Mouse (Mus musculus) kidney, adult 18-20 months (tissue): ENCODE data around the gene Palld.

ENCODE experiments used
- DNase-seq: peaks from one replicate; pipeline ENCODE4 v3.0.0; 2021

Palld gene

DNA sequence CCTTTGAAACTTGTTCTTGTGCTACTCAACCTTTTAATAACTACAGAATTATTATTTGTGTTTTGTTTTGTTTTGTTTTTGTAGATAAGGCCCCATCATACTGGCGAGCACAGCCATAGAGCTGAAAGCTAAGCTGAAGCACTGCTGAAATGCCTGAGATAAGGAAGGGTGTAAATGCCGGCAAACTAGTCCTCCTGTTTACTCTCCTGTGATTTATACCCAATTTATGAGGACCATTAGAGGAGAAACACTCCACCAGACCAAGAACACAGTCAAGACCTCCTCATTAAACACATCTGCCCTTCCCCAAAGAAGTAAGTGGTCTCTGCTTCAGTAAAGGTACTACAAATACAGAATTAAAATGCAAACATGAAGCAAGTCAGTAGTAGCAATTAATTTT is 219.6 kb downstream of the Palld start:
- DNase-seq = no peak

DNA sequence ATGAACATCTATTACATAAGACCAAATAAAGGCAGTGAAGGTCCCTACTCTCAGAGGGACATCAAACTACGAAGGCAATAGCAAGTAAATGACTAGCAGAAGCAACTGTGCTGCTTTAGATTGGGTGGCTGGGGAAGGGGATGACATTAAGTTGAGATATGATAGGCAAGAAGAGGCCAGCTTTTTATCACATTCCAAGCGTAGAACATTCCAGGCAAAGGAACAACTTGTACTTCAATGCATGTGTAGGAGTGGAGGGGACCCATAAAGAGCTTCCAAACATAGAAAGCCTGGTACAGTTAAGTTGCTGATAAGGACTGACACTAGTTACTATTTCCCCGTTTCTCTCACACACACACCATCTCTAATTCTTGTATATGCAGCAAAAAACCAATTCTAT is 221.3 kb downstream of the Palld start:
- no peak for DNase-seq

DNA sequence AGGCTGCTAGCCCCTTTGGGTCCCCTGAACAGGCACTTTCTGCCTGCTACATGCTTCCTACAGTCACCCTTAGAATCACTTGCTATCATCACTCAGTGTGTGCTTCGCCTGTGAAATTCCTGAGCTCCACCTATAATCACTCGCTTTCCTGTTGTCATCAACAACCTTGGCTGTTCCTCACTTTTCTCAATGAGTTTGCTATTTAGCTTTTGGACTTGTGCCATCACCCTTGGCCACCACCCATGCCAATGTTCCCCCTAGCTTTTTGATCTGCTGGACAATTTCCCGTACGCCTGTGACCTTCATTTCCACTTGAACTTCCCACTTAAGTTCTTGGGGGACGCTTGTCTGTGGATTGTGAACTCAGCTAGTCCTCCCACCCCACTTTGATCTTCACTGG is 225.3 kb downstream of the Palld start:
- no peak for DNase-seq

DNA sequence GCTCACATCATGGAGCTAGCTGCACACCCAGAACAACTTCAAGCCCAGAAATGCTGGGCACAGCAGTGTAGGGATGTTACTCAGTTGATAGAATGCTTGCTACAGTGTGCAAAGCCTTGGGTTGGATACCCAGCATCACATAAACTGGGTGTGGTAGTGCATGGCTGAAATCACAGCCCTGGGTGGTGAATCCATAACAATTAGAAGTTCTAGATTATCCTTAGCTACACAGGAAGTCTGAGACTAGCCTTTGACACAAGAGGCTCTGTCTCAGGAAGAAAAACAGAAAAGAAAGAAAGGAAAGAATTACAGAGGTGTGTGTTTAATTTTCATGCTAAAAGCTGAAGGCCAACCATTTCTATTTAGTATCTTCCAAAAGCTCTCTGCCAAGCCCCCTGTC is 231.3 kb downstream of the Palld start:
- no peak for DNase-seq

DNA sequence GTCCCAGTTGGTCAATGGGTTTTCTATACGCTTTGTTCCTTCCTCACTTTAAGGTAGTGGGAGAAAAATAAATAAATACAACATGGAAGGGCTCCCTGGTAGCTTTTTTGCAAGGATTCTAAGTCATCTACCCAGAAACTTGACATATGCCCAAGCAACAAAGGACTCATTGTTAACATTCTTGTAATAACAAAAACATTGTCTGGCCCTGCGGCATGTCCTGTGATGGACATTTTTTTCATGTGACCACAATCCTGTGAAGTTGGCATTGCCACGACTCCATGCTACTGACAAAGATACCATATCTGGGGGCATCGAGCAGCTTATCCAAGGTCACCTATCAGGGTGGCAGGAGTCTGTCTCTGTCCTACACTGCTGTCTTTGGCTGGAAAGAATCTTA is 232.1 kb downstream of the Palld start:
- no peak for DNase-seq

DNA sequence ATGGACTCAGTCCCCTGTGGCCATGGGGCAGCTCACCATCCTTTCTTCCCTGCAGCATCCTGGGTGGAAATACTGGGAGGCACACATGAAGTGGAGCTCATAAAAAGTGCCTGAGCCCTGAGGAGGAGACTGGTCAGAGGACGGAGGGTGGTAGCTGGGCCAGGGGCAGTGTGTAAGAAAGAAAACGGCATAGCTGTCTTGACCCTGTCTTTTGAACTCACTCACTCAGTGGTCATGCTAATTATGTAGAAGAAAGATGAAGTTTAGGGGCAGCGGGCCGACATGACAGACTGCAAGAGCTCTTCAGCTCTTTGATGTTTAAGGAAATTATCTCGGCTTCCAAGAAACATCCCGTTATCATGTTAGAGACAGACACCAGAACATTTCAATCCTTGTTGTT is 235.6 kb downstream of the Palld start:
- no peak for DNase-seq

DNA sequence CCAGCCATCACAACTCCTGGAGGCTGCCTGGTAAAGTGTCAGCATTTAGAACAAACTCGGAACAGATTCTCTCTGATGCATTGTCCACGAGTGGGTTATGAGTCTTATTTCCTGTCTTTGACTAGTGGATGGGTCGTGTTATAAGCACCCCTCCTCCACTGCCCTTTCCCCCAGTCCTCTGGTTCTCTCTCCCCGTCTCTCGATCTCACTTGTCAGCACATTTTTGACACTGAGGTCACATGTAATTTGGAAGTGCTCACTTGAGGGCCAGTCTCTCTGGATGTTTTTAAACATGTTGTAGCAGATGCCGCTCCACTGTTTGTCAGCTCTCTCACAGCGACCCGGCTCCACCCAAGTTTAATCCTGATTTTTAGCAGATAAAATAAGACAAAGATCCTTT is 237.5 kb downstream of the Palld start:
- no peak for DNase-seq

DNA sequence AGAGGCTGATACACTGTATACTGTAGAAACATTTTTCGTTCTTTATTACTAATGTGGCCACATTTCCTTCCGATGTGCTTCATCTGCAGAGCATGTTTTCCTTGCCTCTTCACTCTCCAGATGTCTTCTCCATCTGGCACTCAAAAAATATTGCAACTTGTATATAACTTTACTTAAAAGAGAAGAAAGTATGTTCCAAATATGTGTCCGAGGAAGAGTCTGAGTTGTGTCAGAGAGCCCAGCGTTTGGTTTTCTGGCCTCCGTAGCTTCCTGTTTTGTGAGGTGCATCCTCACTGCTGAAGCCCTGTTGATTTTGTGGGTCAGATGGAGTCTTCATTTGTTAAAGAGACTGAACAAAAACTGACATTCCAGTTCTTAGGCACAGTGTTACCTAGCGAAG is 238.3 kb downstream of the Palld start:
- DNase-seq = no peak

DNA sequence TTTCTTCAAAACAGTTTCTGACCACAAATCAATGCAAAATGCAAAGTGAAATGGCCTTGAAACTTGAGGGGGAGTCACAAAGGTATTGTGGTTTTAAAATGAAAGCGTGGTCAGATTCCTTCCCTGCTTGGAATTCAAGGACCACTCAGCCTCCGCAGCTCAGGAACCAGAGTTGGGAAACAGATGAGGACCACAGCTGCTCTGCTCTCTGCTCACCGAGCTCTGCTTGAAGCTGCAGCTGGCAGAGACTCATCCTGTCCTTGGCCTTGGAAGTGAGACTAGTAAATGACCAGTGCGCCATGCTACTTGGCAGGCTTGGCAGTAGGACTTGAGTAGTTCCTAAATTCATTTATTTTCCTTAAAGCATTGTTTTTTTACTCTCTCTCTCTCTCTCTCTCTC is 239.7 kb downstream of the Palld start:
- no peak for DNase-seq

DNA sequence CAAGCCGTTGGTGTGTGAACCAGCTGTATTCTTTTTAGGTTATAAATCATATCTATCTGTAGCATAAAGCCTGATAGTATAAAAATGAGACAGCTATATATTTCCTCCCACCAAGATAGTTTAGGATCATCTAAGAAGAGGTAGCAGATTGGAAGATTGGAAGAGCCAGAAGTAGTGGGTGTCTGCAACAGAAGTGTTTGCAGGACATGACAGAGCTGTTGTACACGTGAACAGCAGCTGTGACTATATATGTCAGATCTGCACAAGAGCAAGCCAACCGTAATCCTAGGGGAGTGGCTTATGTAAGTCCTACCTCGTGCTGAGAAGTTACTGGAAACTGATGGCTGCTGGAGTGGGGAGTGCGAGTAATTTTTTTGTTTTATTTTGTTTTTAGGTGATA is 240.9 kb downstream of the Palld start:
- no peak for DNase-seq

DNA sequence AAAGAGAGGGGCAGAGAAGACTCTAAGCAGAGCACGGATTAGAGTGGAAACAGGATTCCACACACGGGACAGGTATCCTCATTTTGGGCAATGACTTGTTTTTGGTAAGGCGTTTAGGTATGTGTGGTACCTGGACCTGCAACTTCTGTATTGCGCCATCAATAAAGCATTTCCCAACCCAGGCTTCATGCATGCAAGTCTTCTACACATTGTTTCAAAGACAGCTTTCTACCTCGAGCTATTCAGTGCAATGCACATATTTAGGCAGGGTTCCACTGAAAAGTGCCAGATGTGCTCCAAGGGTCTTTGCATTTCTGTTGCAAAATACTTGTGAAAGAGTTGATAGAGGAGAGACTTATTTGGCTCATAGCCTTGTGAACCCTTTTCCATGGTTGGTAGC is 241.5 kb downstream of the Palld start:
- no peak for DNase-seq

DNA sequence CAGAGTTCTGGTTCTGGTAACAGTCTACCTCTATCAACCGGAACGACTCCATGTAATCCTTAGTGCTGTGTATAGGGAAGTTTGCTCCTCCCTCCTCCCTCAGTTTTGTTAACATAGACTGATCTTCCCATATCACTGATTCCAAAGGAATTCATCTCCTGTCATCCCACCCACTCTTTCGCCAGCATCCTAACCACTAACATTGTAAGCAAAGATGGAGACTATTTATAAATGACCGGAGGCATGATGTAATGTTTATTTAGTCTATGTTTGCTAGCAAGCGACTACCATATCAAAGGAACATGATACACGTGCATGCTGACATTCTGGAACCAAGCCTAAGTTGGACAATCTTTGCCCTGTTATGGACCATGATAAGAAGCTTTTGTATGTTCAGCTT is 250.5 kb downstream of the Palld start:
- DNase-seq = no peak

DNA sequence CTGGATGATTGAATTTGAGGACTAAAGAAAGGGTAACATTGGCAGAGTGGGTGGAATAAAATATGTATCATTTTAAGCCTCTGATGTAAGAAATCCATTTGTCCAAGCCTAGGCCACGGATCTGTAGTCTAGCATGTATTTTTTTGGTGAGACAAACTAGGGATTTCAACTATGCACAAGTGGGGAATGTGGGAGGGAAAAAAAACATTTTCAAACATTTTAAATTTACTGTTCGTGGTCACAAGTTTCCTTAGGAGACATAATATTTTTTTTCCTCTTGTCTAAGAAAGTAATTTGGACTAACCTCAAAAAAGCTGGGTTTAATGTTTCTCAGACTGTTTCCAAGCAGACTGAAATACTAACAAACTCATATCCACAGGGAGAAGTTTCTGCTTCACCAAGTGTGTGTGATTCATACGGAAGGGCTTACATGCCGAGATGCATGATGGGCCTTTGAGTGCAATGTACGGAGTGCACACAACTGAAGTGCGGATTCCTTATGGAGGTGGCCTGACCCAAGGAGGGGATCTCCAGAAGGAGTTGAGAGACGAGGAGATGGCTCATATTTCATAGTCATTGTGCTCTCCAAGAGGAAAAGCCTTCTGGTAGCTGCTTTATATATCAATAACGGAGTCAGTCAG is 256.2 kb downstream of the Palld start:
- DNase-seq = no peak

DNA sequence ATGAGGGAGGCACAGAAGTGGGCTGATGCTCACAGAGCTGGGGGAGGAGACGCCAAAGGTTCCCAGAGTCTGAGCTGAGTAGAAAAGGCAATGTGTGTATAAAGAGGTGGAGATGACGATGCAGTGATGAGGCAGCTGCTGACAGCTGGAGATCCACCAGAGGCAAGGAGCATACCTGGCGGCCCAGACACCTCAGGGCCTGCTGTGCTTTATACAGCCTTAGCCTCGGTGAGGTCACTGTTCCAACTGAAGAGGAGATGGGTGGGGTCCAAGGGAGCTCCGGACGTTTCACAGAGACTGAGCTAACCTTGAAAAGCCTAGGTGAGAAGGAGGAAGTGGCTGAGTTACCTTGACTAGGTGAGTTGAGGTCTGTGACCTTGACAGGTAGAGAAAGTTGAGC is 256.8 kb downstream of the Palld start:
- DNase-seq = no peak

DNA sequence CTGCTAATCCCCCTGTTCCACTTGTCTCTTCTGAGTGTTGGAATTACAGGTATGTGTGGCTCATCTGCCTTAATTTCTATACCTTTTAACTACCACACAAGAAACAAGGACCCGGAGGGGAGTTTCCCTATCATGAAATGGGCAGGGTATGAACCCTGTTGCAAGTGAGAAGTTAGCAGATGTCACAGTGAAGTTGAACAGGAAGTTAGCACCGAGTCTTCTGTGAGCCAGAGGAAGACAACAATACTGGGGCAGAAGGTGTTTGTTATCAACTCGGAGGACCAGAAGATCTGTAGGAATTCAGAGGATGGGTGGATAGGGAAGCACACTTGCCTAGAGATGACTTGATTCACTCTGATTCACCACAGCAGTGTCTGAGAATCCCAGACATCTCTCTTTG is 259.3 kb downstream of the Palld start:
- no peak for DNase-seq

DNA sequence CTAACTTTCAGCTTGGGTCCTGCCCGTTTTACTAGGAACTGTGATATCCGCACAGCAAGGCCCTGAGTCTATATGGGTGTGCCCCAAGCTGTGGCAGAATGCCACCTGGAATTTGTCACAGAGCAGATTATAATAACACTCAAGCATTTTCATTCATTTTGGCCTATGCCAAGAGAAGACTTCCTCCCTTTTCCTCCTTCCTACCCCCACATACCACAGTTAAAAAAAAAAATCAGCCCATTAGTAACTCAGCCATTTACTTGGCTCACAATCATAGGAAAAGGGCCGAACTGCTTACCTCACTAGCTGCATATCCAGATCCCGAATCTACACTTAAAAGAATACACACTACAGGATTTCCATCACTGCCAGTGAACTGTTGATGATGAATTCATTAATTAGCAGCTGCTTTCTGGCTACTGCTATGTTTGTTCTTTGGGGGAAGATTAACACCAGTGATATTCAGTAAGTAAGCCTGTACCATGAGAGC is 260.1 kb downstream of the Palld start:
- no peak for DNase-seq

DNA sequence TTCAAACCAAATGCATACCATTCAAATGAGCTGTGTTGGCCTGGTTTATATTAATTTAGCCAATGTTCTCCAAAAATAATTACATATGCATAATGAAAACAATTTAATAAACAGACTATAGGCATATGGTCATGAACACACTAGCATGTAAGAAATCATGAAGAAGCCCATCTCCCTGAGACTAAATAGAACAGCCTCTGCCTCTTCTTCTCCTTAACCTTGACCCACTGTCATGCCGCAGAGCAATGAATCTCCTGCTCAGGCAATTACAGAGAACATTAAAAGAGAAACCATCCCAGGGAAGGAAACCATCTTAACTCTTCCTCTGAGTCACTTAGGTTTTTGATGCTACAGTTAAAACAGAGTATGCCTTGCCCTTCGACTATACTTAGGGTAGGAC is 262.9 kb downstream of the Palld start:
- DNase-seq = no peak

DNA sequence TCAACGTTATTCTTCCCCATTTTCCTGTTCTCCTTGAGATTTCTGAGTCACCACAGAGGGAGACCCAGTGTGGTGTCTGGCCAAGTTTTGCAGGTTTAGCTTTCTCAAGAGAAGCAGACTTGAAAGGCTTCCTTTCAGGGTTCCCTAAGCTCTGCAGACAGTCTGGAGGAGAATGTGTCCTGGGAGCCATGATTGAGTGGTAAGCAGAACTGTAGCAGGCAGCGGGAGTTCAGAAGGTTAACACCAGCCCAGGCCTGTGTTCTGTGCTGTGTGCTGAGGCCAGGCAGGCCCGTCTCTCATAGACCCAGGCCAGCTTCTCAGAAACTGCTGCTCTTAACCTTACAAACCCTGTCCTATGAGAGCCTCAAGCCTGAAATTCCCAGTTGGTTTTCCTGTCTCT is 263.5 kb downstream of the Palld start:
- no peak for DNase-seq

DNA sequence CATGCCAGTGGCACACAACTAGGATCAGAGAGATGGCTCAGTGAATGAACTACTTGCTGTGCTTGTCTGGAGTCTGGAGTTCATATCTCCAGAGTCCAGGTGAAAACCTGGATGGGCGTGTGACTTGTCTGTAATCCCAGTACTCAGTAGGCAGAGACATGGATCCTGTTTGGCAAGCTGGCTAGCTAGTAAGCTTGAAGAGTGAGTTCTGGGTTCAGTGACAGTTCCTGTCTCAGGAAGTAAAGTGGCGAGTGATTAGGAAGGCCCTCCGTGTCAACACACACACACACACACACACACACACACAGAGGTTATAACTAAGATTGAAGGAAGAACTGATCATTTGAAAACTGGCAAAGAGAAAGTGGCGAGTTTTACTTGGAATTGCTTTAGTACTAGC is 264.8 kb downstream of the Palld start:
- DNase-seq = no peak

DNA sequence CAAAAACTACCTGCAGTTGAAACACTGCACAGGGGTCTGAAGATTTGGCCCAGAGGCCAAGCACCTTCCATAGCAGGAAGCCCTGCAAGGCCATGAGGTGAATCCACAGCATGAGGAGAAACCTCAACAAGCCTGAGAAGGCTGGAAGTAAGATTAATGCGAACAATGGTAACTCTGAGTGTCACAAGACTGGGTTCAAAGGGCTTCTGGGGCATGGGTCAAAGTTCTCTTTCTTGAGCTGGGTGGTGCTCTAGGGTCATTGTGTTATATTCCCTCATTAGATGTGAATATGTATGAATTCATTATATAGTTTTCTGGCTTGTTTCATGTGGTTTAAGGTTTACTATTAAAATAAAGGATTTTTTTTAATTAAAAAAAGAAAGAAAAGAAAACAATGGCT is 267.7 kb downstream of the Palld start:
- DNase-seq = no peak

DNA sequence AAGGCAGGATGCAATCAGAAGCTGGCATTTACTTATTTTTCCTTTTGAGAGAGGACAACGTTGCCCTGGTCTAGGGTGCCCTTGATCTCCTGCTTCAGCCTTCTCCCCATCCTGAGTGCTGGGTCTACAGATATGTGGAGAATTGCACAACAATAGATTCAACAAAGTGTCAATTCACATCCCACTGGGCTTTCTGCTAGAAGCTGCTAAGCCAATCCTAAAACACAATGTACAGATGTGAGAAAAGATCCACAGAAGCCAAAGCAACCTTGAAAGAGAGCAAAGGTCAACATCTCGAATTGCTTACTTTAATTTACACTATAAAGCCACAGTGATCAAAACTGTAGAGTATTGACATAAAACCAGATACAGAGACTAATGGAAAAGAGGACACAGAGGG is 270.2 kb downstream of the Palld start:
- no peak for DNase-seq

DNA sequence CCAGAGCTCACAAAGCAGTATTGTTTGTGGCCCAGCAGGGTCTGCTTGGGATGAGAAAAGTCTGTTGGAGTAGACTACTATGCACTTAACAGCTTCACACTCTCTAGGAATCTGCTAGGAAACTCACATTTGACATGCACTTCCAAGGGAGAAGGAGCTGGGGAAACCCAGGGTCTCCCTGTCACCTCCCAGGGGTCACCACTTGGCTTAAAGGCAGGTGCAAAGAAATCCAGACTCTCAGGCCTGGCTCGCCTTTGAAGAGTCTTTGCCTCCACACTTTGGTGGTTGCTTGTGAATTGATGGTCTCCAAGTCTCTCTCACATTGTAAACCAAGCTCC is 272.9 kb downstream of the Palld start:
- no peak for DNase-seq

DNA sequence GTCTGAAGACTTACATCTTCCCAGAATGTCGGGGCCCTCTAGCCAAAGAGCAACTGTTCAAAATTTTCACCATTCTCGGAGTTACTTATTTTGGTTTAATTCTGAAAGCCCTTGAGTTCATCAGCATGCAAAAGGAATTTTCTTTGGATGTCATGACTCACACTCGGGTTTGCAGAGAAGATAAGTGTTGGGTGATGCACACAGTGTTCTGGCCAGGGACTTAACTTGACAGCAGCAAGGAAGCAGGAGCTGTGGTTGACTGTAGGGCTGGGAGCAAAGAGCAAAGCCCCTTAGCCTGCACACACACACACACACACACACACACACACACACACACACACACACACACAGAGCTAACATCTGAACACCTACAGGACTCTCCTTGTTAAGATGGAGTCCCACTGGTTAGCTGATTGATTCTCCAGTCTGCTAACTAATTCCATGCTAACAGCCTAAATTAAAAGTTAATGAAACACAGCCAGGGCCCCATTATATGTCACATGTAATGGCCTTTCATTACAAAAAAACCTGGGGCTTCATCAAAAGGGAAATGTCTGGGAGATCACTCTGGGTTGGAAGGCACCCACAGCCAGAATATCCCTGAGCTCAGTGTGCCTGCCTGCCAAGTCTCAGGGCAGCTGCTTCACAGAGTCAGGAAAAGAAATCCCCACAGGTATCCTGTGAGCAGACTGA is 273.4 kb downstream of the Palld start:
- no peak for DNase-seq

DNA sequence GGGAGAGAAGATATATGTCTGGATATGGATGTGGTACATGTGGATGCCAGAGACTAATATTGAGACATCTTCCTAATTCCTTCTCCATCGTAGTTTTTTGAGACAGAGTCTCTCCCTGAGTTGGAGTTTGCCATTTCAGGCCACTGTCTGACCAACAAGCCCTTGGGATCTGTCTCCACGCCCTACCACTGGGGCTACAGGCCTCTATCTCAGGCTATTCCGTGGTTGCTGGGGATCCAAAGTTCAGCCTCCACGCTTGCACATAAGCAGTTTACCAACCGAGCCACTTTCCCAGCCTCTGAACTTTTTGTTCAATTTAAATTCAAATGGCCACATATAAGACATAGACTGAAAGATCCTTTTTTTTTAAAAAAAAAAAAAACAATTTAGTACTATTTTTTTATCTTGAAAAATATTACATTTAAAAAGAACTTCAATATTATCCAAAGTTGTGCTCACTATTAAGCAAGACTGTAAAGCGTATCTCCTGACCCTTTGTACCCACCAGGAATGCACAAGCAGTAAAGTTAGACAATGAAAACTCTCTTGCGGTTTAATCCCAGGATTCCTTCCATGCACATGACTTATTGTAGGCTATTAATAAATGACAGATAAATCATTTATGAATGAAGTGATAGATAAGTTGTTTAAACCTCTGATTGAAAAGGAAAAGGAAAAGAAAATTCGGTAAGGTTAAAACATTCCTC is 276.1 kb downstream of the Palld start:
- no peak for DNase-seq
